Comparison of ENCODE assay signal across 10 mouse cellular contexts in the genomic region with DNA sequence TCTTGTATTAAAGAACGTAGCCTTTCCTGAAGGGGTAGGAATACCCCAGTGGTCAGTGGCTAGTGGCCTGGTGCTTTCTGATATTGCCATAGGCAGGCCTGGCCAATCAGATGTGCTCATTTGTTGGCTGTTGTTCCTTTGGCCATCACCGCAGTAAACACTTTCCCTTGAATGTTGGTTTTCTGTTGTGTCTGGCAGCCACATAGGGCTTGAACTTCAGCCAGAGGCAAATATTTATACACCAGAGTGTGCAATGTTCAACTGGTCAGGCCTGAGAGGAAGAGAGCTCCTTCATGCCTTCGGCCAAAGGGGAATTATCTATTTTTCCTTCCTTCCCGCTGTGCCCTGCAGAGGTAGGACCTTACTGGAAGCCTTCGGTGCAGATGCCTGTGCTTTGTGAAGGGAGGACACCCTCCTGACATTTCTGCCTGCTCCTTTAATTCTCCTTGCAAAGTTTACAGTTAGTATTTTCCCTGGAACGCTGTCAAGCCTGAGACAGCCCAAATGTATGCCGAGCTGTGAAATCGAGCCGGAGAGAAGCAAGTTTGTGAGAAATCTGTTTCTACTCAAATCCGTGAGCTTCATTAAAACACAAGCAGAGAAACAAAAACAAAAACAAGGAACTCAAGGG.
DNase-seq lines count a peak whose midpoint lies in the region; ATAC-seq and TF ChIP-seq lines count a peak whose summit lies in the region.
"Had no signal": no experiment of that assay in that cellular context is flagged by ENCODE, and none has a peak within 500 bp of the region (broad histone marks: within the 10 kb centered on the region; RNA-seq: fewer than 3 reads in every experiment).

No protein-coding gene starts in this region.

- no peak for TF ChIP-seq POLR2A in cerebellum, adult 2 months (IDR thresholded peaks at IDR 0.05; ENCODE audit: borderline replicate concordance, insufficient read depth, low read length)

- H3K27me3 ChIP-seq in hindbrain, embryonic 10.5 days (ENCODE audit: insufficient read depth, poor library complexity, severe bottlenecking) = no peaks in the 10 kb centered on the region
- H3K27me3 ChIP-seq in hindbrain, embryonic 11.5 days (ENCODE audit: control insufficient read depth, insufficient read depth, low read length) = no peaks in the 10 kb centered on the region
- H3K27me3 ChIP-seq in cerebellum, adult 2 months (ENCODE audit: control insufficient read depth, insufficient read depth, low read length) = no peaks in the 10 kb centered on the region
- H3K27me3 ChIP-seq in heart, embryonic 10.5 days (ENCODE audit: insufficient read depth, poor library complexity, severe bottlenecking) = no peaks in the 10 kb centered on the region
- no peaks in the 10 kb centered on the region for H3K27me3 ChIP-seq in stomach, embryonic 16.5 days (ENCODE audit: control insufficient read depth, insufficient read depth, low read length)
- H3K27me3 ChIP-seq: CH12.LX had no signal

- H3K9me3 ChIP-seq in hindbrain, embryonic 10.5 days = no peaks in the 10 kb centered on the region
- H3K9me3 ChIP-seq in hindbrain, embryonic 11.5 days (ENCODE audit: control insufficient read depth, low read length) = no peaks in the 10 kb centered on the region
- H3K9me3 ChIP-seq in heart, embryonic 10.5 days = no peaks in the 10 kb centered on the region
- no peaks in the 10 kb centered on the region for H3K9me3 ChIP-seq in stomach, embryonic 16.5 days (replicated peaks; ENCODE audit: control insufficient read depth, low read length)

- H3K4me1 ChIP-seq in hindbrain, embryonic 10.5 days (replicated peaks) = peaks cover 16% of the 10 kb centered on the region
- H3K4me1 ChIP-seq in hindbrain, embryonic 11.5 days (replicated peaks; ENCODE audit: control insufficient read depth, insufficient read depth, low read length) = 0 out of 2 replicates have a peak, but pooled peaks cover 2% of the 10 kb centered on the region
- H3K4me1 ChIP-seq in cerebellum, adult 2 months (ENCODE audit: control insufficient read depth, insufficient read depth, low read length) = peaks cover 13% of the 10 kb centered on the region
- H3K4me1 ChIP-seq in heart, embryonic 10.5 days = peaks cover 24% of the 10 kb centered on the region
- H3K4me1 ChIP-seq in stomach, embryonic 16.5 days (ENCODE audit: control insufficient read depth, insufficient read depth, low read length) = peaks cover 22% of the 10 kb centered on the region

- H3K4me3 ChIP-seq in hindbrain, embryonic 10.5 days = no peak overlapping the region
- H3K4me3 ChIP-seq in hindbrain, embryonic 11.5 days (ENCODE audit: low read depth, low read length) = no peak overlapping the region
- peak overlapping the region; percentile 53 for H3K4me3 ChIP-seq in cerebellum, adult 2 months (replicated peaks; ENCODE audit: insufficient read depth, low read depth, low read length)
- H3K4me3 ChIP-seq in heart, embryonic 10.5 days = no peak overlapping the region
- H3K4me3 ChIP-seq in stomach, embryonic 16.5 days (replicated peaks; ENCODE audit: low read length) = peak overlapping the region; percentile 31
- H3K4me3 ChIP-seq: erythroblast, embryonic 14.5 days had no signal

- TF ChIP-seq CTCF in cerebellum, adult 2 months (IDR thresholded peaks at IDR 0.05; ENCODE audit: borderline replicate concordance, insufficient read depth, low read depth, low read length) = no peak

- H3K27ac ChIP-seq in hindbrain, embryonic 10.5 days = 0 out of 2 replicates have a peak overlapping the region, but pooled peaks have one; percentile 3
- no peak overlapping the region for H3K27ac ChIP-seq in hindbrain, embryonic 11.5 days (ENCODE audit: low read depth, low read length)
- H3K27ac ChIP-seq in cerebellum, adult 2 months (ENCODE audit: insufficient read depth, low read length) = peak overlapping the region; percentile 92
- H3K27ac ChIP-seq in heart, embryonic 10.5 days = peak overlapping the region; percentile 67; the same call in 1 of the 2 replicates
- H3K27ac ChIP-seq in stomach, embryonic 16.5 days (ENCODE audit: low read length) = peak overlapping the region; percentile 94

- no peak overlapping the region for H3K4me2 ChIP-seq in hindbrain, embryonic 11.5 days (replicated peaks; ENCODE audit: low read depth, low read length)
- peak overlapping the region; percentile 55 for H3K4me2 ChIP-seq in stomach, embryonic 16.5 days (ENCODE audit: low read depth, low read length)

- no peak for DNase-seq in hindbrain, embryonic 10.5 days (ENCODE audit: low spot score)
- DNase-seq in hindbrain, embryonic 11.5 days (ENCODE audit: low spot score) = no peak
- peak in 1 of 2 experiments; percentile 66 for DNase-seq in cerebellum, adult 2 months
- no peak for DNase-seq in heart, embryonic 10.5 days (ENCODE audit: low spot score)
- peak; percentile 87 for DNase-seq in kidney, adult 9 months
- peak; percentile 77 to 80 for DNase-seq in lung, adult 18-20 months
- DNase-seq in spleen, postnatal 36 days (ENCODE audit: low spot score in 2 of 2) = no peak

- no peak overlapping the region for H3K9ac ChIP-seq in hindbrain, embryonic 11.5 days (ENCODE audit: low read depth, low read length)
- peak overlapping the region; percentile 46 for H3K9ac ChIP-seq in stomach, embryonic 16.5 days (ENCODE audit: low read length)

- no peak for ATAC-seq in hindbrain, embryonic 11.5 days (ENCODE audit: low FRiP score)
- peak; percentile 41 for ATAC-seq in stomach, embryonic 16.5 days (ENCODE audit: insufficient read depth, low FRiP score)

- no peaks in the 10 kb centered on the region for H3K36me3 ChIP-seq in hindbrain, embryonic 10.5 days
- H3K36me3 ChIP-seq in hindbrain, embryonic 11.5 days (ENCODE audit: control insufficient read depth, insufficient read depth, low read length) = no peaks in the 10 kb centered on the region
- no peaks in the 10 kb centered on the region for H3K36me3 ChIP-seq in heart, embryonic 10.5 days
- H3K36me3 ChIP-seq in stomach, embryonic 16.5 days (ENCODE audit: control insufficient read depth, insufficient read depth, low read length) = no peaks in the 10 kb centered on the region

- 83% methylated on average over 10 of the region's 10 CpGs for WGBS in hindbrain, embryonic 10.5 days
- WGBS in hindbrain, embryonic 11.5 days = 82% methylated on average over 10 of the region's 10 CpGs
- 8% methylated on average over 10 of the region's 10 CpGs for whole genome bisulfite sequencing in cerebellum, adult 2 months
- 78% methylated on average over 10 of the region's 10 CpGs for WGBS in heart, embryonic 10.5 days
- 39% methylated on average over 10 of the region's 10 CpGs for WGBS in stomach, embryonic 16.5 days

Comparison
In these comparisons a context has a peak if more than half of its experiments do, and no peak if none do; other contexts are left out.
1. DNase-seq: peak in kidney, adult 9 months (single experiment) and lung, adult 18-20 months (2 of 2); none in hindbrain, embryonic 10.5 days (single experiment), hindbrain, embryonic 11.5 days (single experiment), heart, embryonic 10.5 days (single experiment) and spleen, postnatal 36 days (0 of 2).
2. H3K4me3 ChIP-seq: peak in cerebellum, adult 2 months (single experiment) and stomach, embryonic 16.5 days (single experiment); none in hindbrain, embryonic 10.5 days (single experiment), hindbrain, embryonic 11.5 days (single experiment) and heart, embryonic 10.5 days (single experiment).